Comparison of ENCODE assay signal across 10 mouse cellular contexts in genomic region chr9:57421688-57422111, GRCm38 (mm10). TPM values are rescaled to one million over a fixed set of nuclear protein-coding genes. Genes with fewer than 3 reads are reported as not detected.
DNase-seq lines count a peak whose midpoint lies in the region; ATAC-seq lines count a peak whose summit lies in the region.
"Had no signal": no experiment of that assay in that cellular context is flagged by ENCODE, and none has a peak within 500 bp of the region (broad histone marks: within the 10 kb centered on the region; RNA-seq: fewer than 3 reads in every experiment).

No protein-coding gene starts in this region.

- WGBS in hindbrain, embryonic 10.5 days, result 55% methylated on average over 5 of the region's 5 CpGs
- WGBS in hindbrain, embryonic 16.5 days, result 64% methylated on average over 5 of the region's 5 CpGs
- WGBS in forebrain, embryonic 14.5 days, result 83% methylated on average over 5 of the region's 5 CpGs

- peak overlapping the region; percentile 73 for H3K27ac ChIP-seq in hindbrain, embryonic 10.5 days
- H3K27ac ChIP-seq in hindbrain, embryonic 16.5 days (ENCODE audit: low read depth, low read length), result no peak overlapping the region
- H3K27ac ChIP-seq in forebrain, embryonic 14.5 days (ENCODE audit: low read depth, low read length), result no peak overlapping the region

- H3K4me2 ChIP-seq in hindbrain, embryonic 16.5 days (ENCODE audit: low read length), result no peak overlapping the region
- H3K4me2 ChIP-seq in forebrain, embryonic 14.5 days (ENCODE audit: low read length), result no peak overlapping the region
- H3K4me2 ChIP-seq: neural tube, embryonic 13.5 days had no signal

- peaks cover 27% of the 10 kb centered on the region for H3K4me1 ChIP-seq in hindbrain, embryonic 10.5 days (replicated peaks)
- peaks cover 17% of the 10 kb centered on the region for H3K4me1 ChIP-seq in hindbrain, embryonic 16.5 days (ENCODE audit: control insufficient read depth, insufficient read depth, low read depth, low read length)
- H3K4me1 ChIP-seq in forebrain, embryonic 14.5 days (ENCODE audit: control insufficient read depth, insufficient read depth, low read length), result no peaks in the 10 kb centered on the region

- H3K9me3 ChIP-seq in hindbrain, embryonic 10.5 days, result no peaks in the 10 kb centered on the region
- no peaks in the 10 kb centered on the region for H3K9me3 ChIP-seq in hindbrain, embryonic 16.5 days (ENCODE audit: control insufficient read depth, low read length)
- no peaks in the 10 kb centered on the region for H3K9me3 ChIP-seq in forebrain, embryonic 14.5 days (replicated peaks; ENCODE audit: control insufficient read depth, low read length)
- H3K9me3 ChIP-seq: neural tube, embryonic 13.5 days had no signal

- no peak for ATAC-seq in hindbrain, embryonic 16.5 days
- ATAC-seq in forebrain, embryonic 14.5 days, result no peak

- H3K36me3 ChIP-seq in hindbrain, embryonic 10.5 days, result peaks cover 18% of the 10 kb centered on the region; the same call in 1 of the 2 replicates
- no peaks in the 10 kb centered on the region for H3K36me3 ChIP-seq in hindbrain, embryonic 16.5 days (ENCODE audit: control insufficient read depth, insufficient read depth, low read length)
- 0 out of 2 replicates have a peak, but pooled peaks cover 4% of the 10 kb centered on the region for H3K36me3 ChIP-seq in forebrain, embryonic 14.5 days (ENCODE audit: control insufficient read depth, insufficient read depth, low read length)

- no peak overlapping the region for H3K9ac ChIP-seq in hindbrain, embryonic 16.5 days (ENCODE audit: low read depth, low read length)
- H3K9ac ChIP-seq in forebrain, embryonic 14.5 days (ENCODE audit: low read length), result no peak overlapping the region

- no peak for DNase-seq in hindbrain, embryonic 10.5 days (ENCODE audit: low spot score)
- DNase-seq in 3T3-L1 (ENCODE audit: low read depth, low spot score), result peak; percentile 52
- peak; percentile 63 for DNase-seq in adrenal gland, postnatal 10 days
- DNase-seq in kidney, postnatal 36 days, result peak; percentile 19 to 24
- no peak for DNase-seq in cerebellum, adult 9-10 months
- DNase-seq in right cerebral cortex, postnatal 14 days, result no peak
- DNase-seq in forebrain, embryonic 14.5 days (ENCODE audit: low spot score), result no peak
- DNase-seq: cerebellum, adult 11-12 months had no signal

- no peaks in the 10 kb centered on the region for H3K27me3 ChIP-seq in hindbrain, embryonic 10.5 days (ENCODE audit: insufficient read depth, poor library complexity, severe bottlenecking)
- H3K27me3 ChIP-seq in hindbrain, embryonic 16.5 days (replicated peaks; ENCODE audit: control insufficient read depth, insufficient read depth, low read length), result no peaks in the 10 kb centered on the region
- no peaks in the 10 kb centered on the region for H3K27me3 ChIP-seq in forebrain, embryonic 14.5 days (replicated peaks; ENCODE audit: control insufficient read depth, insufficient read depth, low read length)
- H3K27me3 ChIP-seq: neural tube, embryonic 13.5 days had no signal

- H3K4me3 ChIP-seq in hindbrain, embryonic 10.5 days, result no peak overlapping the region
- no peak overlapping the region for H3K4me3 ChIP-seq in hindbrain, embryonic 16.5 days (ENCODE audit: low read length)
- H3K4me3 ChIP-seq in forebrain, embryonic 14.5 days (ENCODE audit: low read depth, low read length), result no peak overlapping the region
- H3K4me3 ChIP-seq: neural tube, embryonic 13.5 days had no signal

RNA-seq across cellular contexts. Expression of gene Ppcdc, which starts 18.2 kb away (rescaled TPM):
- polyA plus RNA-seq in hindbrain, embryonic 10.5 days (2016; fragmentation: Nextera tagmentation; extraction: Ambion mirVana), result 19.8 and 23.5 TPM in 2 replicates
- 19.4 and 20.5 TPM in 2 replicates for polyA plus RNA-seq in hindbrain, embryonic 16.5 days (2015; fragmentation: Nextera tagmentation; extraction: Ambion mirVana)
- 10 to 100 TPM; 13.9 to 21.9 TPM for total RNA-seq in adrenal gland, postnatal 10 days (2021)
- polyA plus RNA-seq in forebrain, embryonic 14.5 days (2014; fragmentation: Nextera tagmentation; extraction: Ambion mirVana), result 19.2 and 21.0 TPM in 2 replicates

RNA-seq across cellular contexts. Expression of gene Scamp5, which starts 46.2 kb away (rescaled TPM):
- polyA plus RNA-seq in hindbrain, embryonic 10.5 days (2016; fragmentation: Nextera tagmentation; extraction: Ambion mirVana), result 18.2 and 28.9 TPM in 2 replicates
- 165 and 168 TPM in 2 replicates for polyA plus RNA-seq in hindbrain, embryonic 16.5 days (2015; fragmentation: Nextera tagmentation; extraction: Ambion mirVana)
- 10 to 100 TPM; 15.2 to 19.9 TPM for total RNA-seq in adrenal gland, postnatal 10 days (2021)
- 73.9 and 91.1 TPM in 2 replicates for polyA plus RNA-seq in forebrain, embryonic 14.5 days (2014; fragmentation: Nextera tagmentation; extraction: Ambion mirVana)

Comparison
In these comparisons a context has a peak if more than half of its experiments do, and no peak if none do; other contexts are left out.
1. DNase-seq: peak in 3T3-L1 (single experiment), adrenal gland, postnatal 10 days (single experiment) and kidney, postnatal 36 days (2 of 2); none in hindbrain, embryonic 10.5 days (single experiment), cerebellum, adult 9-10 months (single experiment), right cerebral cortex, postnatal 14 days (single experiment) and forebrain, embryonic 14.5 days (single experiment).